1 mouse cellular context compared by ENCODE assay signal in the genomic region with DNA sequence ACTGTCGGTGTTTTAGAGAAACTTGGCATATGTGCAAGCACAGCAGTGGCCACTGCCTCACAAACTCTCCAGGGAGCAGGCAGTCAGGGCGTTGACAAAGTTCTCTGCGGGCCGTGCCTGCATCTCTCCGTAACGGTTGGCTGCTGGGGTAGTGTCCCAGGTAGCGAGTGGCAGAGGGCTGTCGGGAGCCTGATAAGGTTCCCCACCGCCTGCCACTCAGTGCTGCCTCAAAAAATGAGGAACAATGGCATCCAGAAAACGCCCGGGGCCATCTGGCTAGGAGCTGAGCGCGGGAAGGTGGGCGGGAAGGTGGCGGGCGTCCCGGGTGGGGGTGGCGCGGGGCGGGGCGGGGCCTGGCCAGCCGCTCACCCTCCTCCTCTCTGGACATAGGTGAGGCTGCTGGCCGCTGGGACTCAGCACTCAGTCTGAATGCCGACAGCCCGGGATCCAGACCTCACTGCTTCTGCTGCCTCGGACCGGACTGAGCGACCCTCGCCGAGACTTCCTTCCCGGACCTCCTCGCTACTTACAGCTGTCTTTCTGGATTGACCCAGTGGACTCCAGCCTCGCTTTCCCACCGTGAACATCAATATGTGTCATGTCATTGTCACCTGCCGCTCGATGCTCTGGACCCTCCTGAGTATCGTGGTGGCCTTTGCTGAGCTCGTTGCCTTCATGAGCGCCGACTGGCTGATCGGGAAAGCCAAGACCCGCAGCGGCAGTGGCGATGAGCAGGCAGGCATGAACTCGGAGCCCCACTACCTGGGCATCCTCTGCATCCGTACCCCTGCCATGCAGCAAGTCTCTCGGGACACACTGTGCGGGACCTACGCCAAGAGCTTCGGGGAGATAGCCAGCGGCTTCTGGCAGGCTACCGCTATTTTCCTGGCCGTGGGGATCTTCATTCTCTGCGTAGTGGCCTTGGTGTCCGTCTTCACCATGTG.
TF ChIP-seq lines count a peak whose summit lies in the region.

No protein-coding gene starts in this region.

TF ChIP-seq in MEL, 35 proteins besides CTCF, POLR2A, EP300 and RAD21 (continued from another document):
- TF ChIP-seq TCF12 (IDR thresholded peaks at IDR 0.05; ENCODE audit: low read depth, low read length) (peak; percentile 91), TBP (IDR thresholded peaks at IDR 0.05; ENCODE audit: low read depth, low read length) (peak; percentile 67), CHD2 (IDR thresholded peaks at IDR 0.05; ENCODE audit: low read length) (no peak), ELF1 (IDR thresholded peaks at IDR 0.05; ENCODE audit: low read depth, low read length) (no peak), E2F4 (IDR thresholded peaks at IDR 0.05; ENCODE audit: borderline replicate concordance, low read depth, low read length) (peak; percentile 73; the same call in 1 of the 2 replicates), MAX (IDR thresholded peaks at IDR 0.05; ENCODE audit: low read length) (0 out of 2 replicates have a peak, but pooled peaks have one; percentile 17), ZMIZ1 (IDR thresholded peaks at IDR 0.05; ENCODE audit: low read depth, low read length) (peak; percentile 67; the same call in 1 of the 2 replicates), MYC (IDR thresholded peaks at IDR 0.05; ENCODE audit: low read depth, low read length) (no peak), MAFK (IDR thresholded peaks at IDR 0.05; ENCODE audit: borderline replicate concordance, low read depth, low read length) (no peak), KAT2A (conservative IDR thresholded peaks at IDR 0.05; ENCODE audit: low read depth, low read length) (no peak), SIN3A (IDR thresholded peaks at IDR 0.05; ENCODE audit: low read length) (no peak), MYB (IDR thresholded peaks at IDR 0.05; ENCODE audit: low read depth, low read length) (peak; percentile 91), ZKSCAN1 (IDR thresholded peaks at IDR 0.05; ENCODE audit: low read depth, low read length) (no peak), ETS1 (IDR thresholded peaks at IDR 0.05; ENCODE audit: low read depth, low read length) (peak; percentile 89), GABPA (IDR thresholded peaks at IDR 0.05; ENCODE audit: low read depth, low read length) (no peak), MAZ (IDR thresholded peaks at IDR 0.05; ENCODE audit: low read depth, low read length) (no peak), BHLHE40 (IDR thresholded peaks at IDR 0.05; ENCODE audit: borderline replicate concordance, low read depth, low read length) (0 out of 2 replicates have a peak, but pooled peaks have one; percentile 21), HCFC1 (IDR thresholded peaks at IDR 0.05; ENCODE audit: low read depth, low read length) (0 out of 2 replicates have a peak, but pooled peaks have one; percentile 19), TAL1 (IDR thresholded peaks at IDR 0.05; ENCODE audit: low read length) (peak; percentile 89), POLR2AphosphoS5 (IDR thresholded peaks at IDR 0.05; ENCODE audit: borderline replicate concordance, low read depth, low read length) (no peak), RCOR1 (IDR thresholded peaks at IDR 0.05; ENCODE audit: low read depth, low read length) (peak; percentile 68; the same call in 1 of the 2 replicates)
